Mouse (Mus musculus) embryo, embryonic 11.5 days (tissue): Measurements from ENCODE around the gene Grb2.

Experiments used
- DNase-seq: peaks from one replicate; pipeline ENCODE4 v3.0.0-alpha.2; 2012; ENCODE audit warnings: low read depth, low spot score

Grb2 gene

GRCm38 (mm10) chr11:115608421-115609399 lies 99.7 kb downstream of the Grb2 start:
- DNase-seq = no peak

GRCm38 (mm10) chr11:115606733-115607132 lies 101.7 kb downstream of the Grb2 start:
- no peak for DNase-seq

DNA sequence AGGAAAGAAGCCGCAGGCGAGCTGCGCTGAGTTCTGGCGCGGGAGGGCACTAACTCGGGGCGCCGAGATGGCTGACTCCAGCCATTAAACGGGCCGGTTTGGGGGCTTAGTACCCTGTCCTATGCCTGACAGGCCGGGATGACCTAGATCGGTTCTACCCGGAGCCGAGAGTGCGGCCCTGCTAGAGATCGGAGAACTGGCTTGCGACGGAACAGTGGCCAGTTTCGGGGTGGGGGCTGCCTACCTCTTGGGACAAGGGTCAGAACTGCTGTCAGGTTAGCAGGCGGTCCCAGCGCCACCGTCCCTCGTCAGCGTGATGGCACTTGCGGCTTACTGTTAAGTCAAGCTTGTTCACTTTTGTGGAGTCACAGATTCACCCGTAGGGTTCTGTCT lies 104.1 kb downstream of the Grb2 start:
- DNase-seq = no peak

GRCm38 (mm10) chr11:115603476-115604303 lies 104.7 kb downstream of the Grb2 start, which contains the start of the genes Mrps7 and Gga3:
Gene Mrps7, plus strand, starts transcription at chr11:115603925.
Gene Gga3, minus strand, starts transcription at chr11:115604051.
- DNase-seq = peak; percentile 78

GRCm38 (mm10) chr11:115603128-115603475 lies 105.3 kb downstream of the Grb2 start:
- no peak for DNase-seq

DNA sequence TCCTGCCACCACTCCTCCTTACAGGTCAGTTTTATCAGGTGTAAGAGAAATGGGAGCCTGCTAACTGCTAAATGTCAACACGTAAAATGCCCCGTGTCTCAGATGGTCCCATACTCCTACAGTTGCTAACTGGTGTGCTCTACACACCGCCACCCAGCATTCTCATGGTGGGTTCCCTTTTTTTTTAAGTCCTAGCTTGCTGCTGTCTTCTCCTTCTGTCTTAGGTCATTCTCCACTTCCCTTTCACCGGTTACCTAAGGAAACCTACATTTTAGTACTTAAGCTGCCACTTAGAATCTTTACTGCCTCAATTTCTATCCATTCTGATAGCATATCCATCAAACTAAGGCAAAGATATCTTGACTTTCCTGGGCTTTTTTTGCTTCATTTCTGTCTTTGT lies 107.2 kb downstream of the Grb2 start:
- DNase-seq = no peak

DNA sequence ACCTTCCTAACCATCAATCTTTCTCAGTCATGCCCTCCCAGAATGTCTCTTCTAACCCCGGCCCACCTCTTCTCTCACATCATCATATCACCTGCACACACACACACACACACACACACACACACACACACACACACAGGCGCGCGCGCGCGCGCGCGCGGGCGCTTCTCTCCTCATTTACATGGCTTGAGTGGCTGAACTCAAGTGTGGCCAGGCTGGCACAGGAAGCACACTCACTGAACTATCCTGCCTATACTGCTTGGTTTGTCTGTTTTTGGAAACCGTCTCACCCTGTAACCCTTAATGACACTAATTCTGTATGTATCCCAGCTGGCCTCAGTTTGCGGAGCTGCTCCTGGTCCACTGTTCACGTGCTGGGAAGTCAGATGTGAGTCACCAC lies 107.7 kb downstream of the Grb2 start:
- no peak for DNase-seq

- DNase-seq = no peak
These were observed 108.7 kb downstream of the Grb2 start for GRCm38 (mm10) chr11:115599722-115600121.

- no peak for DNase-seq
These were observed 110.1 kb downstream of the Grb2 start for GRCm38 (mm10) chr11:115598309-115598708.

GRCm38 (mm10) chr11:115595209-115595608 lies 113.2 kb downstream of the Grb2 start:
- no peak for DNase-seq
